Mouse (Mus musculus): ENCODE measurements around the gene Prkar1b.

Gene Prkar1b

GRCm38 (mm10) chr5:139110140-139110855, 39.5 kb downstream of the Prkar1b start:
- in situ Hi-C loops (cut with MboI, MseI) = no loop called here

- in situ Hi-C loops (cut with MboI, MseI) = no loop called here
Observed at GRCm38 (mm10) chr5:139107815-139108214, 42.0 kb downstream of the Prkar1b start.

GRCm38 (mm10) chr5:139101783-139102182, 48.0 kb downstream of the Prkar1b start:
- in situ Hi-C loops (cut with MboI, MseI) = no loop called here

DNA sequence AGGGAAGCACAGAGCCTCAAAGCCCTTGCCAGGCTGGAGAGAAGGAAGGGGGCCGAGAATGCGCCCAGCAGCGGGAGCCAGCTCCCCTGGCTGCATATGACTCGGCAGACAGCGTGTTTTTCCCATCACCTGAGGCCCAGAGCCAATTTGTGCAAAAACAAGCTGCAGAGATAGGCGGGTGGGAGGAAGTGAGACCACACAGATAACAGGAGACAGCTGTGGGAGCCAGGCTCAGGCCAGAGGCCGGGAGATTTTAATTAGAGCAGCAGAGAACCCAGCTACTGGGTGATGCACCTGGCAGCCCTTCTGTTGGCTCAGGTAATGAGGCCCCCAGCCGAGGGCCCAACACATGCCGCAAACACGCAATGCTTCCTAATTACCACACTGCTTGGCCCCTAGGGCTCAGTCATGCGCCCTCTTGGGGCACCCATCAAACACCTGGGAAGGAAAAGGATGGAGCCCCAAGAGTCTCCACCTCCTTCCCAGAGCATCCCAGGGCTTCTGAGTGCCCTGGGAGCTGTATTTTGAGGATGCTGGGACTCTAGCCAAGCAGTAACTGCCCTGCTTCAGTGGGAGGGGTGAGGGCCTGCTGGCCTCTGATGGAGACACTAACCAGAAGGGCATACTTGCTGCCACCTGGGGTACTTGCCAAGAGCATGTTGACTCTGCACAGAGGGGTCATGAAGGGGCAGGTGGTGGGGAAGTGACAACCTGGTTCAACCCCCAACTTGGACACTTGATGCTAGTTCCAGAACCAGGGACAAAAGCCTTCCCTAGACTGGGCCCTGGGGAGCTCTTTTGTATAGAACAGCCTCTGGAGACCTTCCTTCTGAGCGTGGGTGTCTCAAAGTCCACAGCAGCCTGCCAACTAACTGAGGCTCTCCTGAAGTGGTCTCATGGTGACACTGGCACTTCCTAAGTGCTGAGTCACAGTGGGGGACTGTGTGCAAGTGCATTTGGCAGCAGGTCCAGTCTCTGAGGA, 50.5 kb downstream of the Prkar1b start:
- in situ Hi-C loops (cut with MboI, MseI) = no loop called here

GRCm38 (mm10) chr5:139095297-139096110, 54.3 kb downstream of the Prkar1b start:
- in situ Hi-C loops (cut with MboI, MseI) = no loop called here

DNA sequence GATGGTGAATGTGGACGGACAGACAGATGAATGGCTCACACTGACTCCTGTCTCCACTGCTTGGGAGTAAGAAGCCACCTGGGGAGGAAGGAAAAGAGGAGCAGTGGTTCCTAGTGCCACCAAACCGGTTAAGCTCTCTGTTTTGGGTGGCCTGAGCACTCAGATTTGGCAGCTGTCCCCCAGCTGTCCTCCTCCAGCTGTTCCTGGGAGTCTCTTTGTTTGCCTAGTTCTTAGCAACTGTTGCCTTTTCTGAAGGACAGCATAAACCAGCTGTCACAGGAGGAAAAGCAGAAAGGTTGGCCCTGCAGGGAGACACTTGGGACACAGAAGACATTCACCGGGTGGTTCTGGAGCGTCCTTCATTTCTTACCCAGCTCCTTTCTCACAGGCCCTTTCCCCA, 56.3 kb downstream of the Prkar1b start:
- in situ Hi-C loops (cut with MboI, MseI) = no loop called here

DNA sequence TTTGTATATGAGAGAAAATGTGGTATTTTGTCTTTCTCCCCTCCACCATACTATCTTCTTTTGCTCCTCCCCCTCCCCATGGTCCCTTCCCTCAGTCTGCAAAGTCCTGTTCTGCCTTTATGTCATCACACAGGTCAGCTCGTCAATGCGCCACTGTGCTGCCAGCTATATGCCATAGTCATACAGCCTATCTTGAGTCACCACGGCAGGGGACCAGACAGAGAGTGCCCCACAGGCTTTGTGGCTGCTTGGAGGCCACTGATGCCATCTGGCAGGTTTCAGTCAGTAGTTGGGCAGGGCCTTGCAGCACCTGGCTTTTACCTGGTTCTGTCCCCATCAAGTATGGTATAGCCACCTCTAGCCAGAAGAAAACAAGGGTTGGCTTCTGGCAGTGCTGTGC, 58.1 kb downstream of the Prkar1b start:
- in situ Hi-C loops (cut with MboI, MseI) = no loop called here

GRCm38 (mm10) chr5:139090162-139090561, 59.6 kb downstream of the Prkar1b start:
- in situ Hi-C loops (cut with MboI, MseI) = no loop called here

GRCm38 (mm10) chr5:139088173-139088572, 61.6 kb downstream of the Prkar1b start:
- in situ Hi-C loops (cut with MboI, MseI) = loop anchor here in 1 of 2 experiments (5.0 kb wide), 1 partner anchor 241 kb away; no protein-coding TSS in a partner anchor

DNA sequence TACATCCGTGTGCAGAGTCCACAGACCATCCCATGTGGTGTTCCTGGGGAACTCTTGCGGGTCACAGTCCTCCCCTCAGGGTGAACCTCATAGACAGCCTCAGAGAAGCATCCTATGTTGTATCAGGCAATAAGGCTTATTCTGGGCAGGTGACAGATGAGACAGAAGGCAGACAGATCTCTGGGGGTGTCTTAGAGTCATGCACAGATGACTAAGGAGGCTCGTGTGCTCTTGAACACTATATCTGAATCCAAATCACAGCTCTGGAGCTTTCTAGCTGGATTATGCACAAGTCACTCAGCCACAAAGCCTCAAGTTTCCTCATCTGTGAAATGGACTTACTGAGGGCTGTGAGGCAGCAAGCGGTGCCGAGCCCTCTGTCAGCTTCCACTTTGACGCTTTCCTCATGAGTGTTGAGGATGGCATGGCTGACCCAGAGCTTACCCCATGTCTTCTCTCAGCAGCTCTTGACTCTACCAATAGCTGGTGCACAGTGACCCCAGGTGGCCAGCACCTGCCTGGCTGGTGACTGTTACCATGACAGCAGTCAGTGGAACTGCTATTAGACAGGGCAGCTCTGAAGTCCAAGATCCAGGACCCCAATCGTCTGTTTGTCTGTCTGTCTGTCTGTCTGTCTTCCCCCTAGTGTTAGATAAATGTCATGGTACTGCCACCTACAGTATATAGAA, 64.8 kb downstream of the Prkar1b start:
- in situ Hi-C loops (cut with MboI, MseI) = loop anchor here (5.0 kb wide), 1 partner anchor 238 kb away; no protein-coding TSS in a partner anchor

GRCm38 (mm10) chr5:139084302-139084701, 65.5 kb downstream of the Prkar1b start:
- in situ Hi-C loops (cut with MboI, MseI) = loop anchor here in 1 of 2 experiments (5.0 kb wide), 1 partner anchor 237 kb away; no protein-coding TSS in a partner anchor

DNA sequence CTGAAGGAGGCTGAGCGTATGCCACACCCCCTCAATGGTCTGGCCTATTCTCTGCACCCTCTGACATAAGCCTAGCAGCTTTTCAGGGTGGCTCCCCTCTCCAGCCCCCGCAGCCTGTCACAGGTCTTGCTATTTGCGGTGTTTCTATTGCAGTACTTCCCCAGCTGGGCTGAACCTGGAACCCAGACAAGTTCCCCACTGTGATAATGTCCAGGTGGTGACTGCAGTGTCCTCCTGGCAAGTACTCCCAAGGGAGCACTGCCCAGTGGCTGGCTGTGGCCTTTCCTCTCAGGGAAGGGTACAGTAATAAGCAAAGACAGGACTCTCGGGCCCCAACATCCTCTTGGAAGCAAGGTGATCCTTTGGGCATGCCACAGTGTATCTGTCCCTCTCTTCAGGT, 66.0 kb downstream of the Prkar1b start:
- in situ Hi-C loops (cut with MboI, MseI) = loop anchor here in 1 of 2 experiments (5.0 kb wide), 1 partner anchor 237 kb away; no protein-coding TSS in a partner anchor

GRCm38 (mm10) chr5:139081370-139081769, 68.4 kb downstream of the Prkar1b start:
- in situ Hi-C loops (cut with MboI, MseI) = loop anchor here in 1 of 2 experiments (5.0 kb wide), 1 partner anchor 234 kb away; no protein-coding TSS in a partner anchor

- in situ Hi-C loops (cut with MboI, MseI) = loop anchor here (5.0 kb wide), 1 partner anchor 99 kb away; no protein-coding TSS in a partner anchor
Observed at GRCm38 (mm10) chr5:139078156-139078462, 71.7 kb downstream of the Prkar1b start.

DNA sequence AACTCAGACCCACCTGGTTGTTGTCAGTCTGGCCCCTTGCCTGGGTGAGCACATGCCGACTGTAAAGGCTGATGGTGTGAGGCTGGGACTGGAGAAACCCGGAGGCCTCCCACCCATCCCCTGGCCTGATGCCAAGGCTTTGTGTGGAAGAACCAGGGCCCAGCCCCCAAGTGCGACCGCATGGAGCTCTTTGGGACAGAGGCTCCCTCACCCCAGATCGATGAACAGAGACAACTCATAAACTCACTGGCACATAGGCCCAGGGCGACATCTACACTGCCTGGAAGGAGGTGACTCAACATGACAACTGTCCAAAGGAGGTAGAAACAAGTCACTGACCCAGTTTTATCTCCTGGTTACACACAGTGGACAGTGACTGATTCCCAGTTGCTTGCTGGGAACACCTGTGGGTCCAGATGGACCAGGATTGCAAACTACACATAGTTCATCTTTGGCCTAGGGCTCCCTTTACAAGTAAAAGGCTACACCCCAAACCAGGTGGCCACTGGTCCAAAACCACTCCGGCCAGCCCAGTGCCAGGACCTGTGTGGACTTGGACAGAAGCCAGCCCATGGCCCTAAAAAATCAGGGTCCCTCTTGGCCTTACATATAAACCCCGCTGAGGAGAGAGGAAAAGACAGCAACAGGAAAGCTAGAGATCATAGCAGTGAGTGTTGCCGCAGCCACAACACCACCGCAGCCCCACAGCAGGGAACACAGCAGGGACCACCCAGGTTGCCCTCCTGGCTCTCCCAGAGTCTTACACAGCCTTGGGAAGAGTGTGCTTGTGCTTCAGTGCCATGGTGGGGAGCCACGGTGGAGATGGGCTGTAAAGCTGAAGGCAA, 72.3 kb downstream of the Prkar1b start:
- in situ Hi-C loops (cut with MboI, MseI) = loop anchor here (5.0 kb wide), 1 partner anchor 100 kb away; no protein-coding TSS in a partner anchor

DNA sequence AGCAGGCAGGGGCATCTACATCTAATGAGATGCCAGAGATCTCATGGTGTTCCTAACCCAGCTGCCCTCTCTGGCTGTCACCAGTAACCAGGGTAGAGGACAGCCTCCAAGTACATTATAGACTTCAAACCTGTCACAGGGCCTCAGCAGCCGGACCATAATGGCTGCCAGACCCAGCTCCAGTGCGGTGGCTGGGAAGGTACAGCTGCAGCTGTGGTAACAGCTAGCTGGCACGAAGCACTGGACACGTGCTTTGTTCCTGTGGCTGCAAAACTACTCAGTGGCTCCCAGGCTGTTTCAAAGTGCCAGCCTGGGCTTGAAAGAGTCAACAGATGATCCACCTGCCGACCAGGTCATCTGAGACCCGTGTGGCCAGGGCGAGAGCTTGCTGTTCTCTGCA, 73.4 kb downstream of the Prkar1b start:
- in situ Hi-C loops (cut with MboI, MseI) = loop anchor here (5.0 kb wide), 1 partner anchor 101 kb away; no protein-coding TSS in a partner anchor

DNA sequence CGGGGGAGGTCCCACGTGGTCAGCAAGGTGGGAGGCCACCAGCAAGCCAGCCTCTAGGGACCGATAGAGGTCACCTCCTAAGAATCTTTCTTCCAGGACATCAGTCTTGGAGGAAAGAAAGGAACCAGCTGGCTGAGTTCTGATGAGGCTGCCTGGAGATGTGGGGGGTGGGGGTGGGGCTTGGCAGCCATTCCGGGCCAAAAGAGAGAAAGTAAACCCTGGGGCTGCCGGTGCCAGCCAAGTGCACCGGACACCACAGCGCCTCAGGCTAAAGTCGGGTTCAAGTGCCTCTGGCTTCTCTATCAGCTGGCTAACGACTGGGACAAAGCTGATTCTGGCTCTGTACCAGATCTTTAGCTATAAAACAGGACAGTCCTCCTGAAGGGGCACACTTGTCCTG, 74.0 kb downstream of the Prkar1b start:
- in situ Hi-C loops (cut with MboI, MseI) = loop anchor here (5.0 kb wide), 1 partner anchor 102 kb away; no protein-coding TSS in a partner anchor

GRCm38 (mm10) chr5:139075125-139075524, 74.7 kb downstream of the Prkar1b start:
- in situ Hi-C loops (cut with MboI, MseI) = loop anchor here (5.0 kb wide), 1 partner anchor 102 kb away; no protein-coding TSS in a partner anchor

DNA sequence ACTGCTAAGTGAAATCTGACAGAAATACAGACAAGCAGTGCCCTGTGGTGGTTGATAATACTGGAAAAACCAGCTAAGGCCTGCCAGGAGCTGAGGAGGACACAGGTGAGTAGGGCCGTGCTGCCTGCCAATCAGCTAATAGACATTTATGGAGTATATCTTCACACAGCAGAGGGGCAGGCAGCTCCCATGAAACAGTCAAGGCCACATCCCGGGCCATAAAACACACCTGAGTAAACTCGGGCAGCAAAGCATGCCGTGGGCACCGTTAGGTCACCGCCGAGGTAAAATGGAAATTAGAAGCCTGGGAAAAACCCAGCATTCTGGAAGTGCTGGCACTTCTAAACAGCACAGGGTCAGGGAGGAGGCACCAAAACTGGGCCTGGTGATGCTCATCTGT, 75.8 kb downstream of the Prkar1b start:
- in situ Hi-C loops (cut with MboI, MseI) = no loop called here

DNA sequence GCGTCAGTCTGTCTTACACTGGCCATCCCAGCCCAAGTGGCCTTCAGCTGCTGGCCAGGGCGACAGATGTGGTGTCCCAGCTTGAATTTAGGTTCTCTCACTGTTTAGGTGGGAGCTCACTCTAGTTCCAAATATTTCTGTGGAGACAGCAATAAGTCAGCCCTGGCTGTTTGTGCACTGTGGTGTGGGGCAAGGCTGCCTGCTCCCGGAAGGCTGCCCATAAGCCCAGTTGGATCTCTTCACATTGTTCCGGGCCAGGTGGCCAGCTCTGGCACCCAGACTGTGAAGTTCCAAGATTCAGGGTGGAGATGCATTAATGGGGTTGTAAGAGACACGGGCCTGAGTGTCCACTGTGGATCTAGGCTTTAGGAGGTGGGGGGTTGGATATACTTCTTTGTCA, 76.9 kb downstream of the Prkar1b start:
- in situ Hi-C loops (cut with MboI, MseI) = no loop called here

All from T-helper 17 cell (primary cell).